Mouse (Mus musculus) neural tube, embryonic 11.5 days (tissue): ENCODE results near the gene Ano6. TPM values are rescaled to one million over a fixed set of nuclear protein-coding genes. Genes with fewer than 3 reads are reported as not detected.

Experiments used
- ATAC-seq: fragments of 200-750 bp; cut with Nextera tagmentation; 2 replicates; pipeline ENCODE4 v1.8.0; 2017; ENCODE audit warnings: moderate number of reproducible peaks, mild to moderate bottlenecking, moderate TSS enrichment, moderate library complexity; ENCODE audit not compliant: insufficient read depth, low FRiP score, low TSS enrichment
- DNase-seq: peaks from one replicate; pipeline ENCODE4 v3.0.0-alpha.2; 2015; ENCODE audit warnings: low spot score
- H3K27ac ChIP-seq: fragments of 300-500 bp; sonication (generic); 2 replicates; pipeline ENCODE4 v1.5.1; 2014; ENCODE audit warnings: low read depth, mild to moderate bottlenecking, low read length
- H3K27me3 ChIP-seq: fragments of 300-500 bp; sonication (generic); 2 replicates; pipeline ENCODE4 v1.6.1; 2014; ENCODE audit warnings: mild to moderate bottlenecking, low read length, mixed read lengths; ENCODE audit not compliant: control insufficient read depth, insufficient read depth
- H3K36me3 ChIP-seq: fragments of 300-500 bp; sonication (generic); 2 replicates; pipeline ENCODE4 v1.6.1; 2014; ENCODE audit warnings: mild to moderate bottlenecking, low read length, moderate library complexity, mixed read lengths; ENCODE audit not compliant: control insufficient read depth, insufficient read depth
- H3K4me1 ChIP-seq: fragments of 300-500 bp; sonication (generic); 2 replicates; pipeline ENCODE4 v1.6.1; 2014; ENCODE audit warnings: low read length, mixed read lengths; ENCODE audit not compliant: control insufficient read depth, insufficient read depth
- H3K4me2 ChIP-seq: fragments of 300-500 bp; sonication (generic); 2 replicates; pipeline ENCODE4 v1.6.1; 2014; ENCODE audit warnings: low read depth, mild to moderate bottlenecking, moderate library complexity
- H3K4me3 ChIP-seq: fragments of 300-500 bp; sonication (generic); 2 replicates; pipeline ENCODE4 v1.5.1; 2014; ENCODE audit warnings: low read depth, low read length
- H3K9ac ChIP-seq: fragments of 300-500 bp; sonication (generic); 2 replicates; pipeline ENCODE4 v1.6.1; 2014; ENCODE audit warnings: mild to moderate bottlenecking, low read length
- H3K9me3 ChIP-seq: fragments of 300-500 bp; sonication (generic); 2 replicates; pipeline ENCODE4 v1.6.1; 2016; ENCODE audit warnings: low read length; ENCODE audit not compliant: control insufficient read depth
- WGBS: fragments of 180-500 bp; shearing (Covaris S2); extraction: QIAGEN DNeasy Blood & Tissue Kit; methylation state at CpG from one replicate; pipeline ENCODE4 v1.1.7; 2014; 5-methylcytosine and 5-hydroxymethylcytosine counted together
- polyA plus RNA-seq: library from polyadenylated mRNA; unstranded; fragments of >200 nt; fragmentation: Nextera tagmentation; extraction: Ambion mirVana; gene quantifications from 2 replicates; pipeline ENCODE4 v1.2.1, GENCODE M21; 2014

Ano6 gene
- polyA plus RNA-seq, 1 experiment from 2014 or later, result 40.1 TPM

DNA sequence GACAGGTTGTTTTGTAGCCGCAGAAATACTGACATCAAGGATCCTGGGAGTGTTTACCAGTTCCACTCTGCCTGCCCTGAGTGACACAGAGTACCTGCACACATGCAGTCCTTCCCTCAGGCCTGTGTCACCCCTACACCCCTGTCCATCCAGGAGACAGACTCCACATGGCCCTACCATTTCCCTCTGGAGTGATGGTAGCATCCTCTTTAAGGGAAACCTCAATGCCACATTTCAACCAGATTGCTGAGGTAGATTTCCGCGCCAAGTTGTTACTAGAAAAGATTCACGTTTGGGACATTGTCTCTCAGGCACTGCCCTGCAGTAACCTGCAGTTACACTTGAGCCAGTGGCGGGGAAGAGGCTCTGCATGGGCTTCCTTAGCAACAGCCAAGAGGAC lies 97.9 kb downstream of the Ano6 start:
- Histone ChIP-seq H3K4me2 (no peak overlapping the region), H3K27ac (no peak overlapping the region), H3K4me1 (0 out of 2 replicates have a peak, but pooled peaks cover 4% of the 10 kb centered on the region), H3K27me3 (no peaks in the 10 kb centered on the region), H3K9ac (no peak overlapping the region), H3K36me3 (no peaks in the 10 kb centered on the region), H3K4me3 (no peak overlapping the region), H3K9me3 (no peaks in the 10 kb centered on the region)
- no peak for DNase-seq
- ATAC-seq, result no peak
- 90% methylated on average over 5 of the region's 5 CpGs for WGBS

DNA sequence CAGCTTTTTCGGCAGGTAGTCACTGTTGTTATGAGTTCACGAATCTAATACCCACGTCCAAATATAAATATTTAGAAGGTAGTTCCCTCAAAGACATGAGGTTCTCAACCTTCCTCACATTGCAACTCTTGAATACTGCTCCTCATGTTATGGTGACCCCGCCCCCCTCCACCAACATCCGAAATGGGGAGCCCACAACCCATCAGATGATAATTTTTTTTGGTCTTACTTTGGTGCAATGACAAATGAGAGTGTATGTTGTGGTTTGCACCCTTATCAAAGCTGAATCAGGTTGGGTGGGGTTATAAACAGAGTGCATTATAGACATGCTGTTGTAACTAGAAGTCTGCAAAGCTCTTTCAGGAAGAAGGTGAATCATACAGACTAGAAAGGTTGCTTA lies 99.7 kb downstream of the Ano6 start:
- ATAC-seq (no peak), DNase-seq (no peak)
- Histone ChIP-seq H3K9ac (no peak overlapping the region), H3K9me3 (no peaks in the 10 kb centered on the region), H3K4me2 (no peak overlapping the region), H3K27me3 (no peaks in the 10 kb centered on the region), H3K36me3 (no peaks in the 10 kb centered on the region; the same call in 1 of the 2 replicates), H3K27ac (no peak overlapping the region), H3K4me3 (no peak overlapping the region), H3K4me1 (0 out of 2 replicates have a peak, but pooled peaks cover 4% of the 10 kb centered on the region)
- WGBS, result 93% methylated on average over 5 of the region's 5 CpGs

DNA sequence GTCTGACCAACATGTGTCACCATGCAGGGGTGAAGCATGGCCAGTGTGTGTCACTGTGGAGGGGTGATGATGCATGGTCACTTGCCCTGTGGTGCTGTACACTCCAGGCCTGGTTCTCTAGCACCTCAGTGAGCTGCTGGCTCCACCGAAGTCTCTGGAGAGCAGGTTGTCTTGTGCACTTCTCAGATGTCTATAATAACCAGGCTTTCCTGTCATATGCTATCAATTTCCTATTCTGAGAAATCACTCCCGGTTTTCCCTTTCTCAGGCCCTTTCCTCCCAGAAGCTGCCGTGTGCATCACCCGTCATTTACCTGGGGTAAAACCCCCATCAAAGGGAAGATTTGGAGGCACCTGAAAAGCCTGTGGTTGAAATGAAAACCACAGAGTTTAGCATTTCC lies 101.5 kb downstream of the Ano6 start:
- DNase-seq (no peak), ATAC-seq (no peak)
- Histone ChIP-seq H3K9ac (no peak overlapping the region), H3K9me3 (no peaks in the 10 kb centered on the region), H3K4me3 (no peak overlapping the region), H3K27me3 (no peaks in the 10 kb centered on the region), H3K4me1 (no peaks in the 10 kb centered on the region), H3K36me3 (no peaks in the 10 kb centered on the region; the same call in 1 of the 2 replicates), H3K27ac (no peak overlapping the region), H3K4me2 (no peak overlapping the region)
- WGBS, result 85% methylated on average over 4 of the region's 4 CpGs

- Histone ChIP-seq H3K27ac (no peak overlapping the region), H3K9me3 (no peaks in the 10 kb centered on the region), H3K4me1 (no peaks in the 10 kb centered on the region), H3K36me3 (no peaks in the 10 kb centered on the region; the same call in 1 of the 2 replicates), H3K4me3 (no peak overlapping the region), H3K4me2 (no peak overlapping the region), H3K9ac (no peak overlapping the region), H3K27me3 (no peaks in the 10 kb centered on the region)
- no peak for DNase-seq
- 85% methylated on average over 10 of the region's 10 CpGs for WGBS
- ATAC-seq, result no peak
Measured at GRCm38 (mm10) chr15:95892929-95893328, 102.3 kb downstream of the Ano6 start.

DNA sequence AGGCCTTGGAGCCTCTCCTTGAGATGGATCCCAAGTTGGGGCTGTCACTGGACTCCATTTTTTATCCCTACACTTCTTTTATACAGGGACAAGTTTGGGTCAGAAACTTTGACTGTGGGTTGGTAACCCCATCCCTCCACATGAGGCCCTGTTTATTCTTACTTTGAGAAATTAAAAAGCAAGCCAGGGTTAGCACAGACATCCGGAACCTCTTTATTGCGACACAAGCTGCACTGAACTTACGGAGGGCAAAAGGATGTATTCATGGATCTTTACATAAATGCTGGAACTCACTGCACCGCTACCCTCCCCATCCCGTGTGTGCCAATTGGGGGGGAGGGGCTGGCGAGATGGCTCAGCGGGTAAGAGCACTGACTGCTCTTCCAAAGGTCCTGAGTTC lies 105.1 kb downstream of the Ano6 start:
- no peak overlapping the region for H3K4me3 ChIP-seq
- 96% methylated on average over 7 of the region's 7 CpGs for WGBS
- ATAC-seq, result no peak

GRCm38 (mm10) chr15:95897653-95898052 lies 107.0 kb downstream of the Ano6 start:
- no peak for ATAC-seq
- WGBS, result 93% methylated on average over 12 of the region's 12 CpGs
- Histone ChIP-seq H3K36me3 (no peaks in the 10 kb centered on the region; the same call in 1 of the 2 replicates), H3K9me3 (no peaks in the 10 kb centered on the region; the same call in 1 of the 2 replicates), H3K4me3 (no peak overlapping the region), H3K9ac (no peak overlapping the region), H3K4me1 (no peaks in the 10 kb centered on the region), H3K4me2 (no peak overlapping the region), H3K27me3 (no peaks in the 10 kb centered on the region), H3K27ac (no peak overlapping the region)
- no peak for DNase-seq

More for the DNA sequence above, 105.1 kb downstream of the Ano6 start:
- H3K27me3 ChIP-seq, result no peaks in the 10 kb centered on the region
- H3K4me2 ChIP-seq, result no peak overlapping the region
- DNase-seq, result no peak
- no peaks in the 10 kb centered on the region for H3K4me1 ChIP-seq
- no peaks in the 10 kb centered on the region; the same call in 1 of the 2 replicates for H3K9me3 ChIP-seq
- no peak overlapping the region for H3K9ac ChIP-seq
- no peaks in the 10 kb centered on the region; the same call in 1 of the 2 replicates for H3K36me3 ChIP-seq
- H3K27ac ChIP-seq, result no peak overlapping the region

DNA sequence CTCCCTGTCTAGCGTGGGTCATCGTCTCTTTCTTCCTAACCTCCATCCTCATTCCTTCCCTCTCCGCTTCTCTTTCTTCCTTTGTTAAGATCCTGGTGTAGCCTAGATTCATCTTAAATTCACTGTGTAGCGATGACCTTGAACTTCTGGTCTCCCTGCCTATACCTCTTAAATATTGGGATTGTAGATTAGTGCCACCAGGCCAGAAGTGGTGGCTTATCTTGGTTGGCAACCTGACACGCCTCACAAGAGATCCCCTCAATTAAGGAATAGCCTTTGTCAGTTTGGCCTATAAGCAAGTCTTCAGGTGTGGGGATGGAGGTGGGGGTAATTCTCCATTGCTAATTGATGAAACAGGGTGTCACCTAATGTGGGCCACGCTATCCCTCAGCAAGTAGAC lies 107.8 kb downstream of the Ano6 start:
- H3K4me3 ChIP-seq, result no peak overlapping the region
- no peak overlapping the region for H3K9ac ChIP-seq
- H3K36me3 ChIP-seq, result no peaks in the 10 kb centered on the region; the same call in 1 of the 2 replicates
- no peak overlapping the region for H3K4me2 ChIP-seq
- ATAC-seq, result no peak
- H3K27ac ChIP-seq, result no peak overlapping the region
- 92% methylated on average over 6 of the region's 6 CpGs for WGBS
- no peaks in the 10 kb centered on the region for H3K27me3 ChIP-seq
- H3K4me1 ChIP-seq, result no peaks in the 10 kb centered on the region
- H3K9me3 ChIP-seq, result no peaks in the 10 kb centered on the region; the same call in 1 of the 2 replicates
- DNase-seq, result no peak

DNA sequence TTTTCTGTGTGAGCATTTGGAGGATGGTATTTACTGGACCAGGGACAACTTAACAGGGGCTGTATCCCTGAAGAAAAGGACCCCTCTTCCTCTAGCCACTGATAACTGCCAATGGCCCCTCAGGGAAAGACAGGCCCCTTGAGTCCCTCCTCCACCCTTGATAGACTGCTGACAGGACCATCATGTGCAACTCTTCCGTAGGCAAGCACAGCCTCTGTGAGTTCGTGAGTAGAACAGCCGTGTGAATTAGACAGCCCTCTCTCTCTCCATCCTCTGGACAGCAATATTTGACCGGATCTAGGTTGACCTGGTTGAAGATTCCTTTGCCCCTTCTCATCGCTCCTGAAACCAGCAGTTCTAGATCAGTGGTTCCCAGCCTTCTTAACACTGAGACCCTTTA lies 111.8 kb downstream of the Ano6 start:
- no peaks in the 10 kb centered on the region; the same call in 1 of the 2 replicates for H3K9me3 ChIP-seq

DNA sequence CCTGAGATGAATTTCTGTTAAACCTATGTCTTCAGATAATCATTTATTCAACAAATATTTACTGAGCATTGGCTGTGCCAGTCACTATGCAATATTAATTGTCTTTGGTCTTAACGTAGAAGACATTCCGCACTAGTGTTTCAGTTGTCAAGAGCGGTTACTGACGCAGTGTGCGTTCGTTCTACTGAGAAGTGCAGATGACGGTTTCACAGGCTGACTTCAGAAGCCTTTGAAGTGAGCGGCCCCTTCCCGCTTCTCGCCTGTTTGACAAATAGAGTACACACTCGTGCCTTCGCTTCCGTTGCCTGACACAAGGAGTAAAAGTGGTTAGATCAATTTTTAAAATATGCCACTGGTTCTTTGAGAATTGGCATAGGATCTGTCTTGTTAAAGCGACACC lies 113.6 kb downstream of the Ano6 start:
- no peak for DNase-seq
- no peak overlapping the region for H3K4me2 ChIP-seq
- no peaks in the 10 kb centered on the region for H3K36me3 ChIP-seq
- no peak overlapping the region for H3K27ac ChIP-seq
- no peak overlapping the region for H3K9ac ChIP-seq
- no peaks in the 10 kb centered on the region for H3K4me1 ChIP-seq
- no peak overlapping the region for H3K4me3 ChIP-seq
- H3K27me3 ChIP-seq, result no peaks in the 10 kb centered on the region
- no peaks in the 10 kb centered on the region for H3K9me3 ChIP-seq
- no peak for ATAC-seq
- 68% methylated on average over 14 of the region's 14 CpGs for WGBS

More for the DNA sequence above, 111.8 kb downstream of the Ano6 start:
- H3K9ac ChIP-seq, result no peak overlapping the region
- H3K27me3 ChIP-seq, result no peaks in the 10 kb centered on the region
- no peak overlapping the region for H3K4me3 ChIP-seq
- no peak overlapping the region for H3K27ac ChIP-seq
- H3K4me1 ChIP-seq, result no peaks in the 10 kb centered on the region
- 83% methylated on average over 5 of the region's 5 CpGs for WGBS
- ATAC-seq, result no peak
- no peak overlapping the region for H3K4me2 ChIP-seq
- no peaks in the 10 kb centered on the region for H3K36me3 ChIP-seq
- no peak for DNase-seq
